Mouse (Mus musculus) small intestine, adult 2 months (tissue): ENCODE data around the gene Snf8.

Experiments used
- CTCF ChIP-seq: fragments of 200-500 bp; IDR thresholded peaks from 2 replicates; pipeline ENCODE4 v1.5.1; 2012; ENCODE audit warnings: low read depth, mild to moderate bottlenecking, control low read depth, inconsistent platforms, low read length, moderate library complexity, mixed read lengths; ENCODE audit not compliant: insufficient replicate concordance, insufficient read length; ENCODE audit errors: extremely low read depth
- POLR2A ChIP-seq: fragments of 200-500 bp; IDR thresholded peaks from 2 replicates; pipeline ENCODE4 v1.6.1; 2012; ENCODE audit warnings: low read depth, mild to moderate bottlenecking, control low read depth, inconsistent platforms, low read length, moderate library complexity

DNA sequence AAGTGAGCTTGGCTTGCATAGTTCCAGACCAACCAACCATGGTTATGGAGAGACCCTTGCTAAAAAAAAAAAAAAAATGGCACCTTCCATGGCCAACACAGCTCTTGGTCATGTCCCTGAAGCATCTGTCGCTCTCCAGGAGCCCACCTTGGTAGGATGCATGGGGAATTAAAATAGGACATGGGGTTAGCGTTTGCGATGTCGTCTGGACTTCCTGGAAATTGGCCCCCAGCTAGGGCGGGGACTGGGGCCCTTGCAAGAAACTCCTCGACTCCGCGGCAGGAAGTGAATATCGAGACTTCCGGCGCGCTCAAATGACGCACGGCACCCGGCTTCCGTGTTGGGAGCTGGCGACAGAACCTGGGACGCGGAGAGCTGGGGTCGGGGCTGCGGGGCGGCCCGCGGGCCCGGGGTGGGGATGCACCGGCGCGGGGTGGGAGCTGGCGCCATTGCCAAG, at the start of gene Snf8:
- TF ChIP-seq CTCF = no peak
- 0 out of 2 replicates have a peak, but pooled peaks have one; percentile 41 for TF ChIP-seq POLR2A
